Mouse (Mus musculus): ENCODE measurements at regions not wholly inside any gene's neighbourhood (a gene's known extent, or its start where the extent isn't known, plus 50 kb on each side); places are given as distances from the start of the nearest gene placed in this dataset.
"Not testable (repeated sequence)": the region's sequence is repeated elsewhere in the genome, so short reads cannot be mapped to it uniquely, and the experiment has no call there.

- DNase-seq (ENCODE audit: low spot score in 2 of 2), result not testable (repeated sequence)
Measured at GRCm38 (mm10) chr3:29024851-29025250, 57.0 kb upstream of the Egfem1 start.

- no peak for DNase-seq (ENCODE audit: low spot score in 2 of 2)
Measured at GRCm38 (mm10) chr3:29027726-29028125, 54.1 kb upstream of the Egfem1 start.

- DNase-seq (ENCODE audit: low spot score in 2 of 2), result no peak
Measured at GRCm38 (mm10) chr3:29030791-29031190, 51.0 kb upstream of the Egfem1 start.

GRCm38 (mm10) chr3:29031811-29032210 is 50.0 kb upstream of the Egfem1 start:
- peak in 1 of 2 experiments; percentile 7 for DNase-seq (ENCODE audit: low spot score in 2 of 2)

Data from adrenal gland, adult 18-20 months (tissue).